Mouse (Mus musculus): Measurements from ENCODE around the gene Plekhg1.

Plekhg1 gene

GRCm38 (mm10) chr10:3891381-3892263 lies 151.5 kb downstream of the Plekhg1 start:
- DNase-seq (ENCODE audit: low spot score), result no peak

- no peak for DNase-seq (ENCODE audit: low spot score)
Measured at GRCm38 (mm10) chr10:3892368-3892767, 152.2 kb downstream of the Plekhg1 start.

- no peak for DNase-seq (ENCODE audit: low spot score)
Measured at GRCm38 (mm10) chr10:3898068-3898467, 157.9 kb downstream of the Plekhg1 start.

GRCm38 (mm10) chr10:3900416-3900956 lies 160.3 kb downstream of the Plekhg1 start:
- no peak for DNase-seq (ENCODE audit: low spot score)

GRCm38 (mm10) chr10:3905747-3906146 lies 165.6 kb downstream of the Plekhg1 start:
- no peak for DNase-seq (ENCODE audit: low spot score)

- no peak for DNase-seq (ENCODE audit: low spot score)
Measured at GRCm38 (mm10) chr10:3914104-3914503, 173.9 kb downstream of the Plekhg1 start.

- no peak for DNase-seq (ENCODE audit: low spot score)
Measured at GRCm38 (mm10) chr10:3920368-3921152, 180.4 kb downstream of the Plekhg1 start.

GRCm38 (mm10) chr10:3928008-3928545 lies 187.9 kb downstream of the Plekhg1 start:
- DNase-seq (ENCODE audit: low spot score), result no peak

GRCm38 (mm10) chr10:3931831-3932230 lies 191.7 kb downstream of the Plekhg1 start:
- DNase-seq (ENCODE audit: low spot score), result no peak

- no peak for DNase-seq (ENCODE audit: low spot score)
Measured at GRCm38 (mm10) chr10:3933311-3933940, 193.3 kb downstream of the Plekhg1 start.

- no peak for DNase-seq (ENCODE audit: low spot score)
Measured at GRCm38 (mm10) chr10:3936864-3937263, 196.7 kb downstream of the Plekhg1 start.

- DNase-seq (ENCODE audit: low spot score), result no peak
Measured at GRCm38 (mm10) chr10:3939895-3940595, 199.9 kb downstream of the Plekhg1 start.

GRCm38 (mm10) chr10:3940596-3940975 lies 200.4 kb downstream of the Plekhg1 start:
- no peak for DNase-seq (ENCODE audit: low spot score)

GRCm38 (mm10) chr10:3941054-3941757 lies 201.0 kb downstream of the Plekhg1 start:
- peak; percentile 76 for DNase-seq (ENCODE audit: low spot score)

GRCm38 (mm10) chr10:3942289-3942688 lies 202.1 kb downstream of the Plekhg1 start:
- no peak for DNase-seq (ENCODE audit: low spot score)

GRCm38 (mm10) chr10:3943492-3944395 lies 203.6 kb downstream of the Plekhg1 start:
- DNase-seq (ENCODE audit: low spot score), result peak; percentile 84

GRCm38 (mm10) chr10:3946871-3947270 lies 206.7 kb downstream of the Plekhg1 start:
- no peak for DNase-seq (ENCODE audit: low spot score)

- no peak for DNase-seq (ENCODE audit: low spot score)
Measured at GRCm38 (mm10) chr10:3947346-3947745, 207.2 kb downstream of the Plekhg1 start.

GRCm38 (mm10) chr10:3949306-3949705 lies 209.1 kb downstream of the Plekhg1 start:
- no peak for DNase-seq (ENCODE audit: low spot score)

- DNase-seq (ENCODE audit: low spot score), result no peak
Measured at GRCm38 (mm10) chr10:3956471-3956870, 216.3 kb downstream of the Plekhg1 start.
